Mouse (Mus musculus) gastrocnemius, postnatal 36 days (tissue): ENCODE results near the gene Ankrd13c. TPM values are rescaled to one million over a fixed set of nuclear protein-coding genes. Genes with fewer than 3 reads are reported as not detected.
A peak's percentile ranks its signal among the peaks of the same experiment; 100 is the strongest.
"Not testable (repeated sequence)": the region's sequence is repeated elsewhere in the genome, so short reads cannot be mapped to it uniquely, and the experiment has no call there.

ENCODE experiments used
- DNase-seq, 2 experiments: peaks; one replicate each; pipeline ENCODE4 v3.0.0; 2022
- intact Hi-C: fragments of 180-260 bp; cut with DNase I; formaldehyde crosslinking; loops from one replicate; pipeline ENCODE4 v1.15.1; 2025
- long read RNA-seq, 2 experiments: library from polyadenylated mRNA; stranded (forward); transcript quantifications; one replicate each; pipeline ENCODE4 v2.0.0; 2021
- total RNA-seq, 2 experiments: library from RNA; stranded (reverse); gene quantifications; 2 replicates each; pipeline ENCODE4 v1.2.3; 2021

Ankrd13c gene
- 10 to 100 TPM; 25.0 to 26.4 TPM for total RNA-seq
- long read RNA-seq, experiment 1, transcript Ankrd13c-201 (13 exons, 3,903 nt): major isoform, 9 of 15 reads
- long read RNA-seq, experiment 1, partial matches to known transcripts: 2 of 15 reads
- long read RNA-seq, experiment 1, other reads (novel, unspliced or antisense): 3 of 15 reads
- long read RNA-seq, experiment 2, transcript Ankrd13c-201 (13 exons, 3,903 nt): major isoform, 15 of 20 reads
- long read RNA-seq, experiment 2, partial matches to known transcripts: 3 of 20 reads
- long read RNA-seq, experiment 2, other reads (novel, unspliced or antisense): 2 of 20 reads

DNA sequence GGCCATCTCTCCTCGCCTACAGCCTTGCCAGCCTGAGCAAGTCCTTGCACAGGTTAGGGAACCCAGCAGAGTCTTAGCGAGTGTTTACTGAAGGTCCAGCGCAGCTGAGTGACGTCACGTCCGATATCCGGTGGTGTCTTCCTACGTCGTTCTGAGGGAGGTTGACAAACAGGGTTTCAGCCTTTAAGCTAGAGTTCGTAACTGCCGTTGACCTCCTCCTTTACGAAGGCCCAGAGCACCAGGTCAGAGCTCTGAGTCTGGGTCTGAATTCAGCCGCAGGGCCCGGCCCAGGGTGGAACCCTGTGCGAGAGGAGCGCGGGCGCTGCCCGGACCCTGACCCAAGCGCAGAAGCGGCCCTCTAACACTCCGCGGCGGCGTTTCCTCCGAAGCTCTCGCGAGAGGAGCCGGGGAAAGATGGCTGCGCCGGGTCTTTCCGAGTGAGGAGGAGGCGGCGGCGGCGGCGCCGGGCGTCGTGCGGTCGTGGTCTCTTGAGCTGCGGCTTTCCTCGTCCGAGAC, at the start of gene Ankrd13c:
Ankrd13c (plus strand) TSS at position 397 of the 516 bp plus-strand sequence.
- intact Hi-C loops: loop anchor here (2.0 kb wide), 1 partner anchor 90 kb away; the partner anchor contains the start of genes Lrrc40 and Srsf11
- peak; percentile 86 to 90 for DNase-seq

DNA sequence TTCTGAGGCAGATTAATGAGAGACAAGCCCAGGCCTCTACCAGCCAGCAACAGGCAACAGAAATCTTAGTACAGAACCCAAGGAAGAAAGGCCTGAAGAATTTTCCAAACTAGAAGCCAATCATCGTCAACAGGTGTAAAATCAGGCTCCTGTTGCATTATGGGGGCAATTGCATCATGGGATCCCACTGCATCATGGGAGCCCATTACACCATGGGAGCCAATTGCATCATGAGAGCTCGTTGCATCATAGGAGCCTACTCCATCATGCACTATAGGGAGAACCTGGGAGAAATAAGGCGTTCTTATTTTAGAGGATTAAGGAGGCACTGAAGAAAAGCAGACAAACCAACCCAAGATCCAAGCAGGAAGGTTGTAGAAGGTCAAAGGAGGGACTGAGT, 49.4 kb upstream of the Ankrd13c start:
- no peak for DNase-seq
- intact Hi-C loops: no loop called here

DNA sequence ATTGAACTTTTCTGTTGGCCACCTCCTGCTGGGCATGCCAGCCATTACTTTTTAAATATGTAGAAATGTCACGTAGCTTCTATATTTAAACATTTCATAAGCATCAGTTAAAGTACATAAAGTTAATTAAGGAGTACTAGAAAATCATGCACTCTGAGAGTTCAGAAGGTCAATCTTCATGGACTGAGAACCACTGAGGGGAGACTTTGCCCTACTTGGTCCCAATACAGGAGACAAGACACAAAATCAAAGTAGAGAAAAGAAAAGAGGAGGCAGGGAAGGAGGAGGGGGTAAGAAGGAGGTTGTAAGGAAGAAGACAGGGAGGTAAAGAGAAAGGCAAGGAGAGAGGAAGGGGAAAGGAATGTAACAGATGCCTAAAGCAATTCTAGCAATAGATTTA, 47.1 kb upstream of the Ankrd13c start:
- no peak for DNase-seq
- intact Hi-C loops: no loop called here

DNA sequence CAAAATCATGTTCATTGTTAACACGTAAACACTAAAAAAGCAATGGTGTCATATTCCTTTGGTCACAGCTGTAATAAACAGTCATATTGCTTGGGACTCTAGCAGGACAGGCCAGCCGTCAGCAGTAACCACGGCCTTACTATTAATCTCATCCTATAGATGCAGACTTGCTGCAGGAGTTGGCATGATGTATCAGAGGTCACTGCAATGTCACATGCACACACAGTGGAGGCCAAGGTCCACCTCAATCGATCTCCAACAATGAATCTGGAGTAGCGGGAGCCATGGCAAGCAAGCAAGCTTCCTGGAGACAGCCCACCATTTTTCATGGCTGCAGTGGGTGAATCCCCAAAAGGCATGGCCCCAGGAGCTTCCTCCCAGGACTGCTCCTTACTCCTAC, 45.3 kb upstream of the Ankrd13c start:
- no peak for DNase-seq
- intact Hi-C loops: no loop called here

DNA sequence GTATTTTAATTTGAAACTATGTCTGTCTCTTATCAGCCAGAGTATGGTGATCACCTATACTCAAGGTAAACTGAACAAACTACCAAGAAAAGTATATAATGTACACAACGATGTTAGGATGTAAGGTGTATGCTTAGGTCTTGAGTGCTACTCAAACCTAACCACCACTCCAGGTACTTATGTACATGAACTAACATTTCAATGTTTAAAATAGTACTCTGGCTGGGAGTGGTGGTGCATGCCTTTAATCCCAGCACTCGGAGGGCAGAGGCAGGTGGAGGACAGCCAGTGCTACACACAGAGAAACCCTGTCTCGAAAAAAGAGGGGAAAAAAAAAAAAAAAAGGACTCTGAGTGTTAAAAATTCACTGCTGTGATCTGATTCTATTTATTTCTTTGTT, 38.9 kb upstream of the Ankrd13c start:
- DNase-seq: no peak
- intact Hi-C loops: no loop called here

DNA sequence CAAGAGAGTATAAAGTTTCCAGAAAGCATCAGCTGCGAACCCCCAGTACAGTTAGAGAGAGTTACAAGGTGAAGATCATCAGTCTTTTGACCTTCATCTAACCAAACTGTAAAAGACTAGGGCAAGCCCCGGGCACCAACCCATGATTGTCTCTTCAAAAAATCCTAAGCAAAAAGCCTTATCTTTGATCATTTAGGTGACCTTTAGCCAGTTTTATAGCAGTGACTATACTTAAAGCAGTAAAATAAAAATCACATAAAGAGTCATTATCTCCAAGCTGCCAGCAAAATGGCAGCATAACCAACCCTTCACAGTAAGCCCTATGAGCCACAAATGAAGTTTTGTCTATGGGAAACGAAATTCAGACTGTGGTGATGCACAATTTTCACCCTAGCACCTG, 36.8 kb upstream of the Ankrd13c start:
- no peak for DNase-seq
- intact Hi-C loops: no loop called here

DNA sequence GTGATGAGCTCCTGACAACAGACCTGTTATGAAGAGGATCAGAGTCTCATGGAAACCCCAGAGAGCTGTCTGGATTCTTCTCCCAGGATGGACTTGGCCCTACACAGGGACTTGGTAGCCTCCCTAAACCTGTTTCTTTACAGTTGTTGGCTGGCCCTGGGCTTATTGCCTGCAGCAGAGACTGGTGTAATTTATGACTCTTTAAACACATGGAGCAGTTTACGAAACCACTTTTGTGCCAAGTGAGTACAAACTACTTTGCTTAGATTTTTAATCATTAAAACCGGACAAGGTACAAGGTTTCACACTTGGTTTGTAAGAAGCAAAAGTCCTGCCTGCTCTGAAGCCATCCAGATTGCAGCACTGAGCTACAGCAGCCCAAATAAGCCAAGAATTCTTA, 34.9 kb upstream of the Ankrd13c start:
- no peak for DNase-seq
- intact Hi-C loops: no loop called here

DNA sequence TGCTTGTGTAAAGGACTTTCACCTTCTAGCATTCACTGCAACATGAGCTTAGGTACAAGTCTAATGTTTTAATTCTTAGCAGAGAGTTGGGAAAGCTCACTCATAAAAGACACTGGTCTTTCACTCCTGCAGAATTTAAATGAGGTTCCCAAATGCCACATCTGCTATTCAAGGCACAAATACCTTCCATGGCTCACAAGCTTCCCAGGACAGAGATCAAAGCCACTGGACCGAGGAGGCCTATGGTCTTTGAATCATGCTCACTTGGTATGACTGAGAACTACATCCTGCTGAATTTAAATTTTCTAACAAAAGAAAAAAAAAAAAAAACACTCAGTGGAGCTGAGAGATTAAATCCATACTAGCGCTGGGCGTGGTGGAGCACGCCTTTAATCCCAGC, 30.7 kb upstream of the Ankrd13c start:
- no peak for DNase-seq
- intact Hi-C loops: no loop called here

DNA sequence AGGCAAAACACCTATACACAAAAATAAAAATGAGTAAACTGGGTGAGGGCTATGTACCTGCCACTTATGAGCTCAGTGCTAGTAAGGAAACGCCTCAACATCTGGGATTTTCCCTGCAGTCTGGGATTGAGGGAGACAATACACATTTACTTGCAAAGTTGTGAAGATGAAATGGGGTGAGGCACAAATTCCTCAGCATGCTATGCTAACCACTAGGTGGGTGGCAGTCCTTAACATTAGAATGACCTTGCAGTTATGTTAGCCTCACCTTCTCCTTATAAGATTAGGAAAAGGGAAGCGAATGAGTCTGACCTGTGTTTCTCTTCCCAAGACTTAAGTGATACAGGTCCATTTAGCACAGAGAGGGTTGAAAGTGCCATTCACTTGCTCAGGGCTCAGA, 25.7 kb upstream of the Ankrd13c start:
- DNase-seq: no peak
- intact Hi-C loops: no loop called here

DNA sequence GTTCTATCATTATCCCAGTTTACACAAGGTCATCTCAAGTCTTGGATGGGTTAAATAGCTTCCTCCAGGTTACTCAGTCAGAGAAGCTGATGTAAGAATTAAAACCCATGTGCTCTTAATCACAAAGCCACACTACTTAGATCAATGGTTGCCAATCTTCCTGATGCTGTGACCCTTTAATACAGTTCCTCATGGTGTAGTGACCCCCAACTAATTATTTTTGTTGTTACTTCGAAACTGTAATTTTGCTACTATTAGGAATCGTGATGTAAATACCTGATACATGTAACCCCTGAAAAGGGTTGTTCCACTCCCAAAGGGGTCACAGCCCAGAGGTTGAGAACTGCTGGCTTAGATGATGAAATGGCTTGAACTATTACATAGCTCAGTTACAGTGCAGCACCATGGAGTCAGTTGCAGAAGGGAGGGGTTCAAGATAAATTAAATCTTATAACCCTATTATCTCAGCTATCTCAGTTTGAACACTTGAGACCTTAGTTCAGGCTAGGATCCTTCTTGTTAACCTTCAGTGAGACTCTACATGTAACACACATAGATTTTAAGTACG, 23.7 kb upstream of the Ankrd13c start:
- no peak for DNase-seq
- intact Hi-C loops: no loop called here

DNA sequence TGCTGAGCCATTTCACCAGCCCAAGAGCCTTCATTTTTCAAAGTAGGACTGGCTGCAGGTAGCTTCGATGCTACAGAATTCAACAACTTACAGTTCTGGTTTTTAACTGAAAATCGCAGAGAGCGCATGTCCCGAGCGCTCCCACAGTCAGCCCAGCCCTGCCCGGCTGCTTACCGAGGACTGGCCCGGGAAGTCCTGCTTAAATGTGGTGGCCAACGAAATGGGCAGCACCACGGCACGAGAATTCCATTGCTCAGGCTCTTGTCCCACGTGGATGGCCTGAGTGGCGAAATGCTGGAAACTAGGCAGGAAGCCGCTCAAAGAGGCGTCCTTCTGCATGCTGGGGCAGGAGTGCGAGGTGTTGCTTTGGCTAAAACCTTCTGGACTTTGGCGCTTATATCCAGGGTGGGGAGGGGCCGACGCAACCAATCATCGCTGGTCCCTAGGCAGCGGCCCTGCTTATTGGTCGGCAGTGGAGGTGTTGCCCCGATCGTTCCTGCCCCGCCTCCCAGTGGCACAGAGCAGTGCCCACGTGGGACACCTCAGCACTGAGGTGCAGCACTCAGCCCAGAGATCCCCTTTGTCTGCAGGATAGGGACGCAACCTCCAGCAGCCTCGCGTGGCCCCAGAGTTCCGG, 22.2 kb upstream of the Ankrd13c start, which contains the start of gene Cth:
Cth (minus strand) TSS at position 386 of the 637 bp plus-strand sequence.
- peak; percentile 71 to 77 for DNase-seq
- intact Hi-C loops: no loop called here

DNA sequence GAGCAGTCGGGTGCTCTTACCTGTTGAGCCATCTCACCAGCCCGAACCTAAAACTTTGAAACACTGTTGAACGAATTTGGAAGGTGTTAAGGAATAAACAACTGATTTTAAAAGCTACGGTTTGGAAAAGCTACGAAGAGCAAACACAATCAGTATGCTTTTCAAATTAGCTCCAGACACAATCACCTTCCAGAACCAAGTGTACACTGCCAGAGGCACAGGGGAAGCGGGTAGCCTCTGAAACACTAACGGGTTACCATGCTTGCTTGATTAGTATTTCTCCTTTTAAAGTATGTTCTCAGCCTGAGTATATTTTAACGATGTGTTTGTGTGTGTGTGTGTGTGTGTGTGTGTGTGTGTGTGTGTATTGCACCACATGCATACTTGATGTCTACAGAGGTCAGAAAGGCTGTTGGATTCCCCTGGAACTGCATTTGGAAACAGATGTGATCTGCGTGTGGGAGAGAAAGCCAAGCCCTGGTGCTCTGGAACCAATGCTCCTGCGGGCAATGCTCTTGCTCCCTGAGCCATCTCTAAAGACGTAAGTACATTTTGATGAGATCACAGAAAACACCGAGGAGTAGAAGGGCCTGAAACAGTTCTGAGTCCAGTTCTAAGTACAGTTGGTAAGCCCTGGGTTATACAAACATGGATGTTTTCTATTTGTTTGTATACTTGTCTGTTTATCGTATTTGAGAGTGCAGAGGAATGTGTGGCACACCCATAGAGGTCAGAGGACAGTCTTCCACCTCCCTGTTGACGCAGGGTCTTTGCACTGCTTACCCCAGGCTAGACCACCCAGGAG, 21.1 kb upstream of the Ankrd13c start:
- intact Hi-C loops: no loop called here
- no peak for DNase-seq

DNA sequence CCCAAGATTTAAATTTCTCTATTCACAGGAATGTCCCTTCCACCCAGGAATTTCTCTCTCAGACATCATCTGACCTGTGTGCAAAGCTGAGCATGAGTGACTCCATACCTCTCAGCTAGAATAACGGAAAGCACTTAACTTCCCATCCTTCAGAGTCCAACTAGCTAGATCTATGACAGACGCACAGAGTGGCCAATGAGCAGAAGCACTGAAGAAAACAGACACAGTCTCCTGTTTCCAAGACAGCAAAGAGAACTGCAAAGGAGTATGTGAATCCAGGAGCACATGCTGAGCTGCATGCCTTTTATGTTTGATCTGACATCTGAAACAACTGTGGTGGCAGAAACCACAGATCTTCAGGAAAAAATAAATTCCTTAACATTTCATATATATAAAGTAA, 20.3 kb upstream of the Ankrd13c start:
- intact Hi-C loops: no loop called here
- no peak for DNase-seq

DNA sequence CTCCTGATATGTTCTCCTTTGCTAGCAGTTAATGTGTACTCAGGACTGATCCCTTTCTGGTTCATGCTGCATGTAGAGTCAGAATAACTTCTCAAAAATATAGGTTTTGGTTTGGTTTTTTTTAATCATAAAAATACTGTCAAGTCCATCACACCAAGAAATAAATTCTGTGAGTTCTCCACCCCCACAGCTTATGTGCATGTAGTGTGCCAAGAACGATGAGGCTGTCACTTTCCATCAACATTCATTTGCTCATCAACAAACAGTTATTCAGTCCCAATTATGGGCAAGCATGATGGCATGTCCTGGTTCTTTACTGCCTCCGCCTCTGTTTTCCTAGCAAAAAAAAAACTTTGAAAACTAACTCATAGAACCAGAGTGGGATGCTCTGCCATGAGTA, 18.3 kb upstream of the Ankrd13c start:
- intact Hi-C loops: no loop called here
- no peak for DNase-seq

DNA sequence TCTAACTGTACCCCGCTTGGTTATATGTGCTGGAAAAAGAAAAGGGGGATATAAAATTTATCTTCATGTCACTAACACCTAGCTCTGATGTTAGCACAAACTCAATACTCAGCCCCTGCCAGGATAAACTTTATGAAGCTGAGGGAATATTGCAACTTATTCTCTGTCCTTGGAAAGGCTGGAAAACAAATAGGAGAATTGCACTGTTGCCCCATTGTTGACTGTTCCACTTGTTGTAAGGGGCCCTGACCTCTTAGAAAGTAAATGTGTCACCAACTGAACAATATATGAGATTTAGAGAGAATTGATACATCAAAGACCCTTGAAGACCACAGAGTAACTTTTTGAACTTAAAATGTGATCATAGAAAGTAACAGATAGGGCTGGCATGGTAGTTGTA, 17.6 kb upstream of the Ankrd13c start:
- DNase-seq: no peak
- intact Hi-C loops: no loop called here

DNA sequence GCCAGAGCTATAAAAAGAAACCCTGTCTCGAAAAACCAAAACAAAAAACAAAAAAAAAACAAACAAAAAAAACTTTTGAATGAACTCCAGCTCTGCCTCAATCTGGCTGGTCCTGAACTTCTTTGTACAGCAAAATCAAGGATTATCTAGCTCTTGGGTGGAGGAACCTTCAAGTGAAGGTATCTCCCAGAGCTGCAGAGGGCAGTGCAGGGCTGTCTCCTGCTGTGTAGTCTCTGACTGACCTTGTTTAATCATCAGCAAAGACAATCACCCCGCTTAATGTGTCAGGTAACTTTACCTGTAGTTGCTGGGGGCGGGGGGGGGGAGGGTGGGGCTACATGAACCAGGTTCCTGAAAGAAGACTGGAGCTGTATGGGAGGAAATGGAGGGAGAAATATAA, 15.4 kb upstream of the Ankrd13c start:
- no peak for DNase-seq
- intact Hi-C loops: no loop called here

DNA sequence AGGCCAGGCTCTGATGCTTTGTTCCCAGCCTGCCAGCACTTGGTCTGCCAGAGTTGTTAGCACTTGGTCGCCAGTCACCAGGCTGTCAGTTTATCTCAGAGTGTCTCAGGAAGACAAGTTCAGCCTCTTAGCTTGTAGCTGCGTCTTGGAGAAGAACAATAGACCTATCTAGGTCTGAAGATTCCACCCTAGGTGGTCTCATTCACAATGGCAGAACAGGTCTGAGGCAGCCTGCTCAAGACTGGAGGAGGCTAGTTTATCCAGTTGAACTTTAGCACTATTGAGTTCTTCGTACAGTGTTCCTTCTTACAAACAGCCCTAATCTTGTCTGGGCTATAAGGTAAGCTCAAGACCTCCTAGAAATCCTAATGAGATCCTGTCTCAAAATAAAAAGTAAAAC, 15.0 kb upstream of the Ankrd13c start:
- no peak for DNase-seq
- intact Hi-C loops: no loop called here

DNA sequence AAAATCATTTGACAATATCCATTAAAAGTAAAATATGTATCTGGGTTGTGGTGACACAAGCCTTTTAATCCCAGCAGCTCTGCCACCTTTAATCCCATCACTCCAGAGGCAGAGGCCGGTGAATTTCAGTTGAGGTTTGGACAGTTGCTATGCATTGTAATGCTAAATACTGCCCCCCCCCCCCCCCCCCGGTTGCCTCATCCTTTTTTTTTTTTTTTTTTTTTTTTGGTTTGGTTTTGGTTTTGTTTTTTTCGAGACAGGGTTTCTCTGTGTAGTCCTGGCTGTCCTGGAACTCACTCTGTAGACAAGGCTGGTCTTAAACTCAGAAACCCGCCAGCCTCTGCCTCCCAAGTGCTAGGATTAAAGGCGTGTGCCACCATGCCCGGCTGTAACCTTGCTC, 13.8 kb upstream of the Ankrd13c start:
- DNase-seq, intact Hi-C loops: not testable (repeated sequence)

DNA sequence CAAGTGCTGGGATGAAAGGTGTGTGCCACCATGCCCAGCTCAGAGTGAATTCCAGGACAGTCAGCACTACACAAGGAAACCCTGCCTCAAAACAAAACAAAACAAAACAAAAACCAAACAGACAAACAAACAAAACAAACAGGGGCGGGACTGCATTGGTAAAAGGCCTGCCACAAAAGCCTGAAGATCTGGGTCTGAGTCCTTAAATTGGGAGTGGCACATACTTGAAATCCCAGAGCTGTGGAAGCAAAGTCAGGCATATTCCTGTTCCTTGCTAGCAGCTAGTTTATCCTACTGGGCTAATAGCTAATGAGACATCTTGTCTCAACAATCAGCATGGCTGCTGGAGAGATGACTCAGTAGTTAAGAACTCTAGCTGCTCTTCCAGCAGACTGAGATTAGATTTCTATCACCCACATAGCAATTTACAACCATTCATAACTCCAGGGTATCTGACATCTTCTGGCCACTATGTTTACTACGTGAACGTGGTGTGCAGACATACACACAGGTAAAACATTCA, 12.7 kb upstream of the Ankrd13c start:
- intact Hi-C loops: no loop called here
- DNase-seq: no peak

DNA sequence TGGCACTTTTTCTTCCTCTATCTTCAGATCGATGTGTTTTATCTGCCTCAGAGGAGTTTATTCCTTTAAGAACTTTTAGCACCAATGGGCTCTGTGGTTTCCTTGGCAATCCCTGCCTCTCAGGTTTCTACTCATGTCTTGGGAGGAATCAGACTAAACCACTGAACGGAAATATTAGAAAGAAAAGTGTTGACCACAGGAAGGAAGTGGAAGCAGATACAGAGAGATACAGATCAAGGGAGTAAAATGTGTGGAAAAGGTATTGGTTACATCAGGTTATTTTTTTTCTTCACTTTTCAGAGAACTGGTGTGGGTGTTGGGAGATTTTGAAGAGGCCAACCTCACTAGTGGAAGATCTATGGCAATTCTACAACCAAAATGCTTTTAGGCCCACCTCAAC, 8.5 kb upstream of the Ankrd13c start:
- intact Hi-C loops: no loop called here

More for the DNA sequence above, 8.5 kb upstream of the Ankrd13c start:
- no peak for DNase-seq
